Mouse (Mus musculus) G1E (cell line): ENCODE measurements around the gene Zbtb22. TPM values are rescaled to one million over a fixed set of nuclear protein-coding genes. Genes with fewer than 3 reads are reported as not detected.

Experiments
- ATAC-seq: 2 replicates; pipeline ENCODE4 v1.8.0; 2016; ENCODE audit warnings: mild to moderate bottlenecking; ENCODE audit not compliant: insufficient number of reproducible peaks, poor library complexity, low FRiP score, severe bottlenecking; ENCODE audit errors: extremely low read depth
- DNase-seq: peaks from one replicate; pipeline ENCODE4 v3.0.0; 2012; ENCODE audit warnings: low spot score
- H3K27me3 ChIP-seq: 2 replicates; pipeline ENCODE4 v1.6.1; 2012; ENCODE audit warnings: mild to moderate bottlenecking, low read length, inconsistent platforms; ENCODE audit not compliant: insufficient read depth
- H3K36me3 ChIP-seq: replicated peaks from 2 replicates; pipeline ENCODE3; 2012; ENCODE audit warnings: mild to moderate bottlenecking, inconsistent platforms
- H3K4me1 ChIP-seq: 2 replicates; pipeline ENCODE4 v1.6.1; 2012; ENCODE audit warnings: low read depth, low read length, inconsistent platforms, mixed read lengths; ENCODE audit not compliant: insufficient read depth
- H3K4me3 ChIP-seq: 2 replicates; pipeline ENCODE4 v1.5.1; 2012; ENCODE audit warnings: low read depth, mild to moderate bottlenecking, inconsistent platforms, low read length, moderate library complexity, mixed read lengths
- H3K9me3 ChIP-seq: replicated peaks from 2 replicates; pipeline ENCODE4 v1.6.1; 2012; ENCODE audit warnings: inconsistent platforms
- CTCF ChIP-seq: IDR thresholded peaks from 2 replicates; pipeline ENCODE4 v1.5.1; 2012; ENCODE audit warnings: low read depth, low read length, inconsistent platforms, mixed read lengths
- GATA1 ChIP-seq: IDR thresholded peaks from 2 replicates; pipeline ENCODE4 v1.6.1; 2012; ENCODE audit warnings: borderline replicate concordance, low read length, inconsistent platforms, mixed read lengths
- GATA2 ChIP-seq: IDR thresholded peaks from 2 replicates; pipeline ENCODE4 v1.6.1; 2012; ENCODE audit warnings: low read depth, low read length, inconsistent platforms, borderline replicate concordance
- POLR2AphosphoS5 ChIP-seq: IDR thresholded peaks from 2 replicates; pipeline ENCODE4 v1.6.1; 2012; ENCODE audit warnings: low read depth, low read length, inconsistent platforms; ENCODE audit not compliant: insufficient replicate concordance
- TAL1 ChIP-seq: conservative IDR thresholded peaks from 2 replicates; pipeline ENCODE4 v1.6.1; 2012; ENCODE audit warnings: low read depth, low read length, inconsistent platforms, mixed read lengths
- polyA plus RNA-seq: library from polyadenylated mRNA; stranded (reverse); fragments of >175 nt; gene quantifications from 2 replicates; pipeline ENCODE4 v1.2.3, GENCODE M21; 2012
- total RNA-seq, 2 experiments: library from RNA; stranded (forward) in 1 of 2; stranded (reverse) in 1 of 2; fragments of 200-1000 nt in 1 of 2; fragments of >200 nt in 1 of 2; fragmentation: Nextera tagmentation in 1 of 2; gene quantifications; 2 replicates each; pipeline ENCODE4 v1.2.3; 2014 to 2017

Gene Zbtb22
- total and polyA plus RNA-seq, 3 experiments: 15.8 to 42.1 (median 19.7) TPM

DNA sequence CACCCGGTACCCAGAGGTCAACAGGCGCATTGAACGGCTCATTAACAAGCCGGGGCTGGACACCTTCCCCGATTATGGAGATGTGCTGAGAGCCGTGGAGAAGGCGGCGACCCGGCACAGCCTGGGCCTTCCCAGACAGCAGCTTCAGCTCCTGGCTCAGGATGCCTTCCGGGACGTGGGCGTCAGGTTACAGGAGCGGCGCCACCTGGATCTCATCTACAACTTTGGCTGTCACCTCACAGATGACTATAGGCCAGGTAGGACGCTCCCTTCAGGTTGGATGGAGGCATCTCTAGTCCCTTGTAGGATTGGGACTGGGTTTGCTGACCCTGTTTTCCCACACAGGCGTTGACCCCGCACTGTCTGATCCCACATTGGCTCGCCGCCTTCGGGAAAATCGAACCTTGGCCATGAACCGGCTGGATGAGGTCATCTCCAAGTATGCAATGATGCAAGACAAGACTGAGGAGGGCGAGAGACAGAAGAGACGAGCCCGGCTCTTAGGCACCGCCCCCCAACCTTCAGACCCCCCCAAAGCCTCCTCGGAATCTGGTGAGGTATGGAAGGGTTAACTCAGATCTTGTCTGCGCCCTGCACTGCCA lies 3.8 kb upstream of the Zbtb22 start:
- no peak for TF ChIP-seq CTCF
- no peak for TF ChIP-seq GATA1
- TF ChIP-seq GATA2: no peak
- TF ChIP-seq POLR2AphosphoS5: no peak
- TF ChIP-seq TAL1: no peak
- Histone ChIP-seq H3K9me3 (peaks cover 2% of the 10 kb centered on the region), H3K27me3 (no peaks in the 10 kb centered on the region), H3K36me3 (peaks cover 53% of the 10 kb centered on the region), H3K4me3 (peak overlapping the region; percentile 56; the same call in 1 of the 2 replicates), H3K4me1 (peaks cover 75% of the 10 kb centered on the region)
- DNase-seq (no peak), ATAC-seq (no peak)

- Histone ChIP-seq H3K4me1 (peaks cover 78% of the 10 kb centered on the region), H3K9me3 (peaks cover 16% of the 10 kb centered on the region), H3K36me3 (peaks cover 66% of the 10 kb centered on the region), H3K4me3 (no peak overlapping the region; the same call in 1 of the 2 replicates), H3K27me3 (no peaks in the 10 kb centered on the region)
- ATAC-seq: no peak
- DNase-seq: no peak
- TF ChIP-seq TAL1 (no peak), GATA2 (no peak), CTCF (no peak), GATA1 (no peak), POLR2AphosphoS5 (no peak)
Measured at GRCm38 (mm10) chr17:33913264-33913663, 2.4 kb upstream of the Zbtb22 start.

- ATAC-seq (no peak), DNase-seq (no peak)
- H3K4me3 ChIP-seq: peak overlapping the region; percentile 8; the same call in 1 of the 2 replicates
- peaks cover 73% of the 10 kb centered on the region for H3K36me3 ChIP-seq
- peaks cover 78% of the 10 kb centered on the region for H3K4me1 ChIP-seq
- peaks cover 19% of the 10 kb centered on the region for H3K9me3 ChIP-seq
- TF ChIP-seq TAL1 (no peak), CTCF (no peak), GATA2 (no peak), POLR2AphosphoS5 (no peak), GATA1 (no peak)
- no peaks in the 10 kb centered on the region for H3K27me3 ChIP-seq
Measured at GRCm38 (mm10) chr17:33913905-33914304, 1.8 kb upstream of the Zbtb22 start.

DNA sequence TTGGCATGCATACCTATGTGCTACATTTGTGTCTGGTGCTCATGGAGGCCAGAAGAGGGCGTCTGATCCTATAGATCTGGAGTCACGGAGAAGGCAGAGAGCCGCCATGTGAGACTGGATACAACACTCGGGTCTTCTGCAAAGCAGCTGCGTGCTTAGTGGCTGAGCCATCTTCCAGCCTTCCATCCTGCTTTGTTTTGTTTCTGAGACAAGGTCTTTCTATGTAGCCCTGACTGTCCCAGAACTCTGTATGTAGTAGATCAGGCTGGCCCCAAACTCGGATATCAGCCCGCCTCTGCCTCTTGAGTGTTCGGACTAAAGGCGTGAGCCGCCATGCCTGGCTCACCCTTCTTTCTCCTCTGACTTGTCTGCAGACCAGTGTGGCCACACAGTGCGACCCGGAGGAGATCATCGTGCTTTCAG lies 724 bp upstream of the Zbtb22 start:
- ATAC-seq: no peak
- no peak for DNase-seq
- peak overlapping the region; percentile 67; the same call in 1 of the 2 replicates for H3K4me3 ChIP-seq
- peaks cover 85% of the 10 kb centered on the region for H3K4me1 ChIP-seq
- H3K36me3 ChIP-seq: peaks cover 73% of the 10 kb centered on the region
- TF ChIP-seq TAL1 (no peak), GATA1 (no peak), CTCF (no peak), GATA2 (no peak), POLR2AphosphoS5 (no peak)
- H3K9me3 ChIP-seq: peaks cover 19% of the 10 kb centered on the region
- no peaks in the 10 kb centered on the region for H3K27me3 ChIP-seq

GRCm38 (mm10) chr17:33916294-33916693 lies 590 bp downstream of the Zbtb22 start:
- H3K27me3 ChIP-seq: no peaks in the 10 kb centered on the region
- no peak for TF ChIP-seq GATA2
- no peak for TF ChIP-seq TAL1
- TF ChIP-seq POLR2AphosphoS5: no peak
- peaks cover 19% of the 10 kb centered on the region for H3K9me3 ChIP-seq
- no peak for ATAC-seq
- H3K36me3 ChIP-seq: peaks cover 67% of the 10 kb centered on the region
- peak overlapping the region; percentile 70 for H3K4me3 ChIP-seq
- H3K4me1 ChIP-seq: peaks cover 85% of the 10 kb centered on the region
- peak; percentile 73 for DNase-seq

GRCm38 (mm10) chr17:33916847-33917655 lies 1.3 kb downstream of the Zbtb22 start:
- Histone ChIP-seq H3K4me1 (peaks cover 84% of the 10 kb centered on the region), H3K36me3 (peaks cover 67% of the 10 kb centered on the region), H3K9me3 (peaks cover 19% of the 10 kb centered on the region), H3K27me3 (no peaks in the 10 kb centered on the region), H3K4me3 (peak overlapping the region; percentile 70)
- DNase-seq (no peak), ATAC-seq (no peak)
- no peak for TF ChIP-seq TAL1
